Mouse (Mus musculus): ENCODE measurements around the gene Smurf1.

Smurf1 gene

DNA sequence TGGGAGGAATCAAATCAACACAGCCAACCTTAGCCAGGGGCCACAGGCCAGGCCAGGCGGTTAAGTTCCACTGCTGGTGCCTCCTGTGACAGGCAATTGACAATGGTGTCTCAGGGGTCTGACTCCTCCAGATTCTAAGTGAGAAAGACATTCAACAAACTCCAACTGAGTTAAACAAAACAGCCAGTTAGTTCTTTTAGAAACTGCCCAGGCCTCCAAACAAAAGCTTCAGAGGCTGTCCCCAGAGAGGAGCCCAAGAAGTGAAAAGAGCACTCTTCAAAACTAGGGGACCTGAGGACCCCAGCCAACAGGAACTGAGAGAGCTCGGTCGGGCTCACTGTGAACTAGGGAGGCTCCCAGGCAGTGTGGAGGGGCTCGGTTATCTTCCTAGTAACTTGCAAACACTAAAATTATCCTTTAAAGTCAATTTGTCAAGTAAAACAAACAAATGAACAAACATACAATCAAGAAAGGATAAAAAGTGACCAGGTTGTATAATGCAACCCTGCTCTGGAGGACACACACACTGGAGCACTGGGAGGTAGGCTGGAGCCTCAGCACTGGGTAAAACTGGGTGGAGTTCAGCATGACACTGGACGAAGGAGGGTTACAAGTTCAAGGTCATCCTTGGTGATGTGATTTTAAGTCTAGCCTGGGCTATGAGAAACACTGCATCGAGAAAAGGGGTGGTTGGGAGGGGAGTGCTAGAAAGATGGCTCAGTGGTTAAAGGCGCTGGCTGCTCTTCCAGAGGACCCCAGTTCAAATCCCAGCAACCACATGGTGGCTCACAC lies 52.9 kb downstream of the Smurf1 start:
- DNase-seq: no peak

GRCm38 (mm10) chr5:144909521-144909920 lies 56.1 kb downstream of the Smurf1 start:
- DNase-seq: no peak

DNA sequence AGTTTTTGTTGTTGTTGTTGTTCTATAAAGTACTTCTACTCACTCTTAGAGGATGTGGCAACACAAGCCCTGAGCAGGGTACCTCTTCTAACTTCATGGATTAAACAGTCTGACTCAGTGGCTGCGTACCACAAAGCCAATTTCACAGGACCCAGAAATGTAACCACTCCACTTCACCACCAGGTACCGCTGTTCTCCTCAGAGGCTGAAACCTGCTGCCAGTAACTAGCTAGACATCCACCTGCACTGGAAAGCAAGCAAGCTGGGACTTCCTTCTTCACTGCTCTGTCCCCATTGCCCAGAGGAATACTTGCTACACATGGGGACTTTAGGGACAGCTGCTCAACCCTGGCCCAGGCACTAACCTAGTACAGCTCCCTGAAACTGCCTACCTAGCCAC lies 58.1 kb downstream of the Smurf1 start:
- no peak for DNase-seq

GRCm38 (mm10) chr5:144904356-144905134 lies 61.1 kb downstream of the Smurf1 start:
- no peak for DNase-seq

DNA sequence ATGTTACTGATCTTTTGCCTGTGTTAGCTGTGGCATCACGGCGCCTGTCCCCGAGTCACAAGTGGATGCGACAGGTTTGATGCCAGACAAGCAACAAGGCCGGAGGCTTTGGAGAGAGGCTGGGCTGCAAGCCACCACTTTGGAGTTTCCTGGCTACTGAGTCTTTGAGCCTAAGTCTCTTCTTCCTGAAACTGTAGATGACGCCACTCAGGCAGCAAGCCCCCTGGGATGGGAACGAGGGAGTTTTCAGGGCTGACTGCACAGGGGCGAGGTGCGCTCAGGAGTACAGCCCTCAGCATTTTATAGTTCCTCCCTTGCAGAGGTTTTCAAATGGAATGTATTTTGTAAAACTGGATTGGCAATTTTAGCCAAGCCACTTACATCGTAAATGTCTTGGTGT lies 63.9 kb downstream of the Smurf1 start:
- no peak for DNase-seq

DNA sequence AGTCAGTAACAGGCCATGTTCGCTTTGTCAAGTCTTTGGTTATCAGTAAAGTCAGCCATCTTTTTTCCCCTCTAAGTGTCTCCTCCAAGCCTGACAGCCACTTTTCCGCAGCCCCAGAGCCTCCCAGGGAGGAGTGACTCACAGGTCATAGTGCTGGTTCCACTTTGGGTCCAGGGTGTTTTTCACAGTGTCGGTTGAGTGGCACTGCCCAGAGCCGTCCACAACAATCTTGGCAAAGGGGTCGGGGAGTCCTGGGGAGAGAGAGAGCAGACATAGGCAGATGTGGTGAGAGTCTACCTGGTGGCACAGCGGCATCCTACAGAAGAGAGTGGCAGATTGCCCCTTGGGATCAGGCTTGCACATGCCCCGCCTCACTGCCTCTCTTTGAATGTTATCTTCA lies 64.6 kb downstream of the Smurf1 start:
- DNase-seq: no peak

DNA sequence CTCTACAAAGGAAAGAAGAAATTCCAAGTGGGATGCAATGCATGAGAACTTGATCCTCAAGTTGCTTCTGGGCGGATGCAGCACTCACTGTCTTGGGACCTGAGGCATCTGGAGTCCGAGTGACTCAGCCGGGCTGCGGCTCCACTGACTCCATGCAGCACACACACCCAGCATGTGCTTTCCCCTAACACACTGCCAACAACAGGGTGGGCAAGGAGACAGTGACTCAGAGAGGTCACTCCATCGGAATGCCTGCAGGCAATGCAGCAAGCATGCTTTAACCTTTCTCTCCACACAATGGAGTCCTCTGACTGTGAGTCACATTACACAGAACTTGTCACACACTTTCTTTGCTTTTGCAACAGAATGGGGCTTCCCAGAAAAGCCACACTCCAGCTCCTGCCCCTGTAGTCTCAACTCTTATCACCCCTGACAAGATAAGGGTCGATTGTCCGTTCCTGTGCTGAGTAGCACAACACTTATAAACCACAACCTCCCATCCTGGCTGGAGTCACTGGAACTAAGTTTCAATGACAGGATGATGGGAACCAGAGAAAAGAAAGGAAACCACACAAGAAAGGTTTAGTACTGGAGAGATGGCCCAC lies 67.1 kb downstream of the Smurf1 start:
- no peak for DNase-seq

DNA sequence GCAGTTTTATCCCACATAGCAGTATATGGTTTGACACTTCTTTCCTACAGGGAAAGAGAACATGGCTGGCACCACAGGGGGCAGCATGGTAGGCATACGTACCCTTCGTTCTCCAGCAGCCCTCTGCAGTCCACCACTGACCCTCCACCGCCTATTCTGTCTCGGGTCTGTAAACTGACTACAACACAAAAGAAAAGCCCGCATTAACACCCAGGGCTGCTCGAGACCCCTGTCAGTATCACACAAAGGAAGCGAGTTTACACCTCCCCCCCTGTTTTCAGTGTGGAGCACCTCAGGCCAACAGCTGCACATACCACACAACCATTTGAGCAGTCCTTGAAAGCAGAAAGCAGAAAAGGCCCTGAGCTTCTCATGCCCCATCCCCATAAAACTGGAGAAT lies 67.8 kb downstream of the Smurf1 start:
- DNase-seq: no peak

GRCm38 (mm10) chr5:144891276-144891675 lies 74.4 kb downstream of the Smurf1 start:
- DNase-seq: no peak

GRCm38 (mm10) chr5:144885968-144886650 lies 79.5 kb downstream of the Smurf1 start:
- DNase-seq: no peak

- DNase-seq: peak; percentile 32
These were observed 80.9 kb downstream of the Smurf1 start for GRCm38 (mm10) chr5:144884629-144885217.

DNA sequence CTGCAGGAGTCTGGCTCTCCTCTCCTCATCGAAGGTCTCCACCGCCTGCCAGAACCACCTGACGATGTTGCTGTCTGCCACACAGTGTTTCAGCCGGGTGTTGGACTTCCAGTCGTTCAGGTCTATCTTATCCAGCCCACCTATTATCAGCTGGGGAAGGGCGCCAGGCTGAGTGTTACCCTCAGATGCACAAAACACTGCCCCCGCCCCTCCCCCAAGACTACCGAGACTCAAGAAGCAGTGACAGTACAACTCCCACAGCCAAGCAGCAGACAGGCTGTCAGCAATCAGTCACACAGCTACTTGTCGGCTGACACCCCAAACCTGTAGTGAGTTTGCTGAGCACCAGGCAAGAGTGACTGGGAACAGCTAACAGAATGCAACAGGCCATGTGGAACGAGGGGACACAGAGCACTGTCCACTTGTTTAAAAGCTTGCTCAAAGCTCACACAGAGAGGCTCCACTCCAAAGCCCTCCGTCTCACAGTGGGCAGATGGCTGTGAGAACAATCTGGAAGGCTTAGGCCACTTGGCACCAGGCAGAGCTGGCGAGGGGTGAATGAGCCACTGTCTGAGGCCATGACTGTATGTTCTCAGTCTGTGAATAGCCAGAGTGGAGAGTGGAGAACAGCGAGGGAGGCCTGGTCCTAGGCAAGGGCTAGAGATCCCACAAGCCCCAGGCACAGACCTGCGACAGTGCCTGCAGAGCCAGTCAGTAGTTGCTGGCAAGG lies 83.8 kb downstream of the Smurf1 start:
- DNase-seq: no peak

- DNase-seq: no peak
These were observed 88.6 kb downstream of the Smurf1 start for GRCm38 (mm10) chr5:144877021-144877420.

DNA sequence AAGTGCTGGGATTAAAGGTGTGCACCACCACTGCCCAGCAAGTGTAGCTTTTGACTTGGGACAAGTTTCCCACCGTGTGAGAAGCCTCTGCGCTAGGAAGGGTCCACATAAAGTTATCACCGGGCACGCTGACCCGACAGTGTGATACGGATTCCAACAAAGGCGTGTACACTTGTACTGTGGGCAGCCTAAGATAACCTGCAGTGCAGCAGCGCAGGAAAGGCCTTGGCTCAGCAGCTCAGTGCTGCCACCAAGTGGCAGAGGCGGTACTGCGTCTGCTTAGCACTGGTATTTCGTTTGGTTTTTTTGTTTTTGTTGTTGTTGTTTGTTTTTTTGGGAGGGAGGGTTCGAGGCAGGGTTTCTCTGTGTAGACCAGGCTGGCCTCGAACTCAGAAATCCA lies 89.8 kb downstream of the Smurf1 start:
- DNase-seq: peak; percentile 52

DNA sequence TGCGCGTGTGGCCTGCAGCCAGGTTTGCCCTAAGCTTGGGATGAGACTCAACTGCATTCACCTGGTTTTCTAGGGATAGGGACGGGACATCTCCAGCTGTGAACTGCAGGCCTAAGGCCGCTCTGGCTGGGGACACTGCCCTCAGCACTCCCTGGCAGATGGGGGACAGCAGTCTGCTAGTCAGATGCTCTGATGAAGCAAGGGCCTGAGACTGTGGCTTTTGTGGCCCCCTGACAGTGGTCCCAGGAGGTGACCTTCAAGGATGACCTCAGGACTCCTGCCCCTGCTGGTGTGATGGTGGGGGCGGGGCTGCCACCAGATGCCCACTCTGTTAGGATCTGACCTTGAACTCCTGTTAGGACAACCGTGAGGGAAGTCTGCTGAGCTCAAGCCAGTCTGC lies 90.4 kb downstream of the Smurf1 start:
- DNase-seq: no peak

DNA sequence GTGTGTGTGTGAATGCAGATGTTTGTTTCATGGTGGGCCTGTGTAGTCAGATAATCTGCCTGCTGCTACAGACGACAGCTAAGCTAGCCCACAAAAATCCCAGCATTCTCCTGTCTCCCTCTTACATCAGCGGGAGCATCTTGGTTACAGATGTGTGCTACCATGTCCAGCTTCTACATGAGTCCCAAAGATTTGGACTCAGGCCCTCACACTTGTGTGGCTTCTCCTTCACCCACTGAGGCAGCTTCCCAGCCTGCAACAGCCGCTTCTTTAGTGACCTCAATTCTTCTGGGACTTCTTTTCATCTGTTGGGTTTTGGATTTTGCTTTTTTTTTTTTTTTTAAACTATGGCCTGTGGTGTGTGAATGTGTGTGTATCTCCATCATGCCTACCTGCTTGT lies 92.8 kb downstream of the Smurf1 start:
- no peak for DNase-seq

- no peak for DNase-seq
These were observed 93.3 kb downstream of the Smurf1 start for GRCm38 (mm10) chr5:144872326-144872725.

DNA sequence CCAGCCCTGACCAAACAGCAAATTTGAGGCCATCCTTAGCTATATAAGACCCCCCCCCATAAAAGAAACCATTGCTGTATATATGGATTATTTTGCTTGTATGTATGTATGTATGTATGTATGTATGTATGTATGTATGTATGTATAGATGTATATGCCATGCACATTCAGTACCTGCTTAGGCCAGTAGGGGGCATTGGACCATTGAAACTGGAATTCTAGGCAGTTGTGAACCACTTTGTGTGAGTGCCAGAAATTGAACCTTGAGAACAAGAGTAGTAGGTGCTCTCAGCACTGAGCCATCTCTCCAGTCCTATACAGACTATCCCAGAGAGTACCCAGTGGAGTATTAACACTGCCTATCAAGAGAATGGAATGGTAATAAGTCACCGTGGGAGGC lies 93.9 kb downstream of the Smurf1 start:
- DNase-seq: no peak

DNA sequence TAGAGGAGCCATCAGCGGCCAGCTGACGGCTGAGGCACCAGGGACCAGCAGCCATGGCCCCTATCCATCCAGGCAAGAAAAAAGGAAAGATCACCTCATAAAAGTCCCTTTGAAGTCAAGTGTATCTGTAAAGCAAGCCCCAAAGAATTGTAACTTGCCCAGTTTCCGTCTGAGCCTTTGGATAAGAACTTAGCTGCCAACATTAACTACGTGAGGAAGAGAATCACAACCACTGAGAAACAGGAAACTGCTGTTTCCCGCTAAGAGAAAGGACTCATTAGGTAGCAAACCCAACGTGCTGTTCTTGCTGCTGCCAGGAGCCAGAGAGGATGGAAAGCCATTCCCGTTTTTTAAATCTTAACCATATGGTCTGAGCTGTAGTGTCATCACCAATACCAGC lies 94.9 kb downstream of the Smurf1 start:
- no peak for DNase-seq

- no peak for DNase-seq
These were observed 96.2 kb downstream of the Smurf1 start for GRCm38 (mm10) chr5:144869466-144869865.

GRCm38 (mm10) chr5:144866923-144867322 lies 98.7 kb downstream of the Smurf1 start:
- DNase-seq: no peak

DNA sequence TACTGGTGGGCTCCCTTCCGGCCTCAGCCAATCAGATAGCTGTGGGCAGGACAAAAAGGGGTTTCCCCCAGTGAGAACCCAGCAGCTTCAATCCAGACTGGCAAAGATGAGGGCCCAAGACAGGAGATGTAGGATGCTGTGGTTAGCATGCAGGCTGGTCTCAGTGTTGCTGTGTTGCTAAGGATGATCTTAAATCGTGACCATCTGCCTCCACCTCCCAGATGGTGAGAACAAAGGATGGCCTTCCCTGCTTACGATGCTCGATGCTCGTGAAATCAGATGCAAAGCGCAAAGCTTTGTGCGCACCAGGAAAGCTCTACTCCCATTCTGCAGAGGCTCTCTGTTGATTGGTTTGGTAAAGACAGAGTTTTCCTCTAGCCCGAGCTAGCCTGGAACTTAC lies 104.7 kb downstream of the Smurf1 start:
- no peak for DNase-seq
